ENCODE assay signal across 28 mouse cellular contexts in the genomic region with DNA sequence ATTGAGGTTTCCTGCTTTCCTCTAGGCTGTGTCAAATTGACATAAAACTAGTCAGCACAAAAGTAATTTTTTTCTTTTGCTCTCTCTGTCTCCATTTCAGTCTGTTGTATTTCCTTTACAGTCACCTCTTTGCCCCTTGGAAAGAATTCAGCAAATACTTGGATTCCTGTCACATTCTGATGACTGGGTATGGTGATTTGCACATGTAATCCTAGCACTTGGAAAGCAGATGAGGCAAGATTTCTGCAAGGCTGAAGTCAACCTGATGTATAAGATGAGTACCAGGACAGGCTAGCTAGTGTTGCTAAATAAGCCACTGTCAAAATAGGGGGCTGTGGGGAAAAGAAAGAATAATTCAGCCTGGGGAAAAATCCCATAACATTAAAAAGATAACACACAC.
DNase-seq lines count a peak whose midpoint lies in the region; ATAC-seq and TF ChIP-seq lines count a peak whose summit lies in the region.
"Had no signal": no experiment of that assay in that cellular context is flagged by ENCODE, and none has a peak within 500 bp of the region (broad histone marks: within the 10 kb centered on the region; RNA-seq: fewer than 3 reads in every experiment).

No protein-coding gene starts in this region.

- no peak overlapping the region for H3K27ac ChIP-seq in embryonic facial prominence, embryonic 14.5 days (replicated peaks; ENCODE audit: low read depth, low read length)
- H3K27ac ChIP-seq in embryonic facial prominence, embryonic 10.5 days (replicated peaks), result no peak overlapping the region
- H3K27ac ChIP-seq: embryonic facial prominence, embryonic 13.5 days; forebrain, embryonic 12.5 days; forebrain, embryonic 15.5 days; heart, adult 2 months; heart, embryonic 15.5 days; hindbrain, embryonic 10.5 days; hindbrain, embryonic 13.5 days; intestine, embryonic 15.5 days had no signal

- no peak overlapping the region for H3K4me2 ChIP-seq in embryonic facial prominence, embryonic 14.5 days (ENCODE audit: low read depth, low read length)
- H3K4me2 ChIP-seq in myocyte (ENCODE audit: low read depth), result no peak overlapping the region
- H3K4me2 ChIP-seq: embryonic facial prominence, embryonic 13.5 days; forebrain, embryonic 12.5 days; forebrain, embryonic 15.5 days; heart, embryonic 12.5 days; heart, embryonic 15.5 days; hindbrain, embryonic 13.5 days; intestine, embryonic 15.5 days had no signal

- H3ac ChIP-seq in myocyte (ENCODE audit: control insufficient read depth, insufficient read length), result no peak overlapping the region

- DNase-seq in embryonic facial prominence, embryonic 14.5 days (ENCODE audit: low spot score), result peak; percentile 18
- DNase-seq in embryonic facial prominence, embryonic 10.5 days (ENCODE audit: low spot score), result no peak
- peak; percentile 91 for DNase-seq in 3T3-L1 (ENCODE audit: low read depth, low spot score)
- peak; percentile 75 for DNase-seq in adipocyte (ENCODE audit: low spot score)
- DNase-seq in B cell, adult 2 months, result no peak
- DNase-seq in gastrocnemius, postnatal 10 days, result no peak
- DNase-seq: adrenal gland, adult 2 months; adrenal gland, postnatal 14 days; cerebellum, adult 11 months; cerebellum, adult 2 months; cerebellum, adult 9-11 months; cerebellum, postnatal 25 days; gastrocnemius, postnatal 36 days; heart, adult 2 months; heart, postnatal 10 days; heart, postnatal 36 days had no signal

- no peaks in the 10 kb centered on the region for H3K27me3 ChIP-seq in embryonic facial prominence, embryonic 14.5 days (replicated peaks; ENCODE audit: control insufficient read depth, insufficient read depth, low read length)
- no peaks in the 10 kb centered on the region for H3K27me3 ChIP-seq in embryonic facial prominence, embryonic 10.5 days (replicated peaks; ENCODE audit: low read depth, poor library complexity, severe bottlenecking)
- H3K27me3 ChIP-seq in myocyte (ENCODE audit: control insufficient read depth, insufficient read depth, insufficient read length), result no peaks in the 10 kb centered on the region
- H3K27me3 ChIP-seq: embryonic facial prominence, embryonic 13.5 days; forebrain, embryonic 12.5 days; forebrain, embryonic 15.5 days; heart, embryonic 12.5 days; heart, embryonic 15.5 days; hindbrain, embryonic 13.5 days; intestine, embryonic 15.5 days; Patski had no signal

- TF ChIP-seq POLR2A in myocyte (IDR thresholded peaks at IDR 0.05; ENCODE audit: insufficient read length, low read depth), result no peak

- no peak for ATAC-seq in embryonic facial prominence, embryonic 14.5 days (ENCODE audit: low read depth)
- ATAC-seq: CD4-positive, CD25-positive, alpha-beta regulatory T cell, adult 4 months; forebrain, embryonic 15.5 days; hindbrain, embryonic 16.5 days; intestine, embryonic 15.5 days; Patski had no signal

- no peaks in the 10 kb centered on the region for H3K9me3 ChIP-seq in embryonic facial prominence, embryonic 14.5 days (ENCODE audit: control insufficient read depth, low read length)
- H3K9me3 ChIP-seq in embryonic facial prominence, embryonic 10.5 days, result no peaks in the 10 kb centered on the region
- H3K9me3 ChIP-seq: embryonic facial prominence, embryonic 13.5 days; forebrain, embryonic 12.5 days; forebrain, embryonic 15.5 days; heart, embryonic 15.5 days; hindbrain, embryonic 10.5 days; hindbrain, embryonic 13.5 days; intestine, embryonic 15.5 days had no signal

- no peak overlapping the region for H3K4me3 ChIP-seq in embryonic facial prominence, embryonic 14.5 days (ENCODE audit: low read depth, low read length)
- no peak overlapping the region for H3K4me3 ChIP-seq in embryonic facial prominence, embryonic 10.5 days
- no peak overlapping the region for H3K4me3 ChIP-seq in myocyte
- H3K4me3 ChIP-seq: embryonic facial prominence, embryonic 13.5 days; forebrain, embryonic 12.5 days; forebrain, embryonic 15.5 days; heart, adult 2 months; heart, embryonic 12.5 days; heart, embryonic 15.5 days; hindbrain, embryonic 10.5 days; hindbrain, embryonic 13.5 days; intestine, embryonic 15.5 days had no signal

- H3K4me1 ChIP-seq in embryonic facial prominence, embryonic 14.5 days (ENCODE audit: control insufficient read depth, insufficient read depth, low read length), result no peaks in the 10 kb centered on the region
- no peaks in the 10 kb centered on the region for H3K4me1 ChIP-seq in embryonic facial prominence, embryonic 10.5 days
- H3K4me1 ChIP-seq: embryonic facial prominence, embryonic 13.5 days; forebrain, embryonic 12.5 days; forebrain, embryonic 15.5 days; heart, embryonic 12.5 days; heart, embryonic 15.5 days; hindbrain, embryonic 10.5 days; hindbrain, embryonic 13.5 days; intestine, embryonic 15.5 days had no signal

- H3K79me2 ChIP-seq in myocyte (ENCODE audit: control insufficient read depth, insufficient read depth), result no peaks in the 10 kb centered on the region

- H3K9ac ChIP-seq in embryonic facial prominence, embryonic 14.5 days (ENCODE audit: low read depth, low read length), result no peak overlapping the region
- H3K9ac ChIP-seq: embryonic facial prominence, embryonic 13.5 days; forebrain, embryonic 12.5 days; forebrain, embryonic 15.5 days; heart, embryonic 12.5 days; heart, embryonic 15.5 days; hindbrain, embryonic 13.5 days; intestine, embryonic 15.5 days had no signal

- H3K36me3 ChIP-seq in embryonic facial prominence, embryonic 14.5 days (ENCODE audit: control insufficient read depth, insufficient read depth, low read length), result no peaks in the 10 kb centered on the region
- no peaks in the 10 kb centered on the region for H3K36me3 ChIP-seq in embryonic facial prominence, embryonic 10.5 days (replicated peaks)
- H3K36me3 ChIP-seq in myocyte (ENCODE audit: control insufficient read depth, insufficient read depth), result no peaks in the 10 kb centered on the region
- H3K36me3 ChIP-seq: embryonic facial prominence, embryonic 13.5 days; forebrain, embryonic 12.5 days; forebrain, embryonic 15.5 days; heart, embryonic 12.5 days; heart, embryonic 15.5 days; hindbrain, embryonic 10.5 days; hindbrain, embryonic 13.5 days; intestine, embryonic 15.5 days had no signal

TF ChIP-seq in myocyte, 11 proteins besides CTCF, POLR2A, EP300 and RAD21:
- peak; percentile 63; the same call in 1 of the 2 replicates for TF ChIP-seq CEBPB (IDR thresholded peaks at IDR 0.05; ENCODE audit: insufficient read depth, poor library complexity, severe bottlenecking)
- no peak for TF ChIP-seq POLR2AphosphoS2 (IDR thresholded peaks at IDR 0.05; ENCODE audit: insufficient read length, low read depth)
TF ChIP-seq in myocyte: peak in this region for 1.

Comparison
In these comparisons a context has a peak if more than half of its experiments do, and no peak if none do; other contexts are left out.
1. DNase-seq: peak in embryonic facial prominence, embryonic 14.5 days (single experiment), 3T3-L1 (single experiment) and adipocyte (single experiment); none in embryonic facial prominence, embryonic 10.5 days (single experiment), B cell, adult 2 months (0 of 2) and gastrocnemius, postnatal 10 days (single experiment).